Mouse (Mus musculus): ENCODE measurements around the gene Pex6. TPM values are rescaled to one million over a fixed set of nuclear protein-coding genes. Genes with fewer than 3 reads are reported as not detected.
"Not testable (repeated sequence)": the region's sequence is repeated elsewhere in the genome, so short reads cannot be mapped to it uniquely, and the experiment has no call there.

Pex6 gene
- polyA plus RNA-seq, 1 experiment from 2014 or later = 21.4 TPM

DNA sequence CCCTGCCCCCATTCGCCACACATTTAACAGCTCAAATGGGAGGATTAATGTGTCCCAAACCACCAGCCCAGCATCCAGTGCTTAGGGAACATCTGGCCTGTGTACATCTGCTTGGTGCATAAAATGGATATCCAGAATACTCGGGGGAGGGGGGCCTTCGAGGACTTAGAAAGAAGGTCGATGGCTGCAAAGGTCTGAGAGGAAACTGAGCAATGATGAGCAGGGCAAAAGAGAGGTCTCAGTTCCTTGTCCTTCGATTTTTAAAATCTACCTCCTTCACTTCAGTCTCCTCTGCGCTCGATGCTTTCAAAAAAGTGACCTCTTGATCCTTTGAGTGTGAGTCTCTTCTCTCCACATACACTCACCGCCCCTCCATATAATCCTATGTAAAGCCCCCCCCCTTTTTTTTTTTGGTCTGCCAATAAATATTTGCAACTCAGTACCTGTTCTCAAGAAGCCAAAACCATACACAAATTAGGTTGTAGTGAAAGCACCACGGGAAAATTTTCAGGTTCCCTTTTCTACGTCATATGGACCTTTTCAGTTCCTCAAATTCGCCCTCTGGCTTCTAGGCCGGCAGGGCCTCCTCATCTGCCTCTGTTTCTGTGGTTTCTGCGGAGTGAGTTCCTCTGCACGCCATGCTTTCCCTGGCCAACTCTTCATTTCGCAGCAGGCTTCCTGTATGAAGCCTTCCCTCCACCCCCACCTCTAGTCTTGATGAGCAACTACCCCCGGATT, 40.0 kb downstream of the Pex6 start:
- WGBS = 32% methylated on average over 16 of the region's 16 CpGs

DNA sequence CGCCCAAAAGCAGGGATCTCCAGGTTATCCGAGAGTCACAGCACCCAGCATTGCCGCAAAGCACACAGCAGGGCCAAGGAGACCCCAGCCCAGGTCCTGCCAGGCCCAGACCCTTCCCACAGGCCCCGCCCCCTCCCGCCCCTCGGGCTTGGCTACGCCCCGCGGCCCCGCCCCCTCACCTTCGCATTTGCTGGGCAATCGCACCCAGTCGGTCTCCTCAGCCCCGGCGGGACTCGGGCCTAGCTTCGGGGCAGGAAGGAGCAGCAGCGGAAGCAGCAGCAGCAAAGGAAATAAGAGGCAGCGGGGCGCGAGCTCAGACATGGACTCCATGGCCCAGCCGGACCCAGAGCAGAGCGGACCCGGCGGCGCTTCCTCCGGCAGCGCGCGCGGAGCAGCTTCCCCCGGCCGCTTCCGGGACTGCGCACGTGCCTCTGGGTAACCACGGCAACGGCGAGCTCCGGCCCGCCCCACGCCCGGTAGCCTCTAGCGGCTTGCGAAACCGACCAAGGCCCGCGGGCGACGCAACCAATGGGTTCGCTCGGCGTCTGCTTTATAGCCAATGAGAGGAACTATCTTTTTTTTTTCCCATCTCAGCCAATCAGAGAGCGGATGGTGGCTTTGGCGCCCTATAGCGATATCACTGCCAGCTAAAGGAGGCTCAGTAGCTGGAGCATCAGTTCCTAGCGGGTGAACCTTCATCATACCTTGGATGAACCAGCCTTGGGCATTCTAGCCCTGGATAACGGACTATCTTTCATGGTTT, 40.7 kb downstream of the Pex6 start, which contains the start of gene Cnpy3:
Cnpy3 (minus strand) TSS at position 421 of the 763 bp plus-strand sequence.
- peak within 1 kb of the TSS; percentile 75 for H3K27ac ChIP-seq (ENCODE audit: low read depth, low read length)
- H3K9ac ChIP-seq (ENCODE audit: low read length) = peak within 1 kb of the TSS; percentile 76
- peak within 1 kb of the TSS; percentile 77 for H3K4me2 ChIP-seq (ENCODE audit: low read depth, low read length, severe bottlenecking)
- WGBS = under 1% methylated on average over 57 of the region's 58 CpGs
- H3K27me3 ChIP-seq (ENCODE audit: control insufficient read depth, insufficient read depth, low read length) = no peaks in the 10 kb centered on the region
- peak within 1 kb of the TSS; percentile 77 for H3K4me3 ChIP-seq (ENCODE audit: low read depth, low read length)
- H3K4me1 ChIP-seq (replicated peaks; ENCODE audit: control insufficient read depth, insufficient read depth, low read length) = peaks cover 6% of the 10 kb centered on the region
- H3K9me3 ChIP-seq (ENCODE audit: control insufficient read depth, low read length) = no peaks in the 10 kb centered on the region
- ATAC-seq (replicated peaks; ENCODE audit: low FRiP score) = peak; percentile 99
- H3K36me3 ChIP-seq (ENCODE audit: control insufficient read depth, insufficient read depth, low read length) = no peaks in the 10 kb centered on the region
- peak; percentile 100 for DNase-seq (ENCODE audit: low spot score)

More for the DNA sequence above, 40.0 kb downstream of the Pex6 start:
- peak overlapping the region; percentile 75 for H3K27ac ChIP-seq (ENCODE audit: low read depth, low read length)
- peak overlapping the region; percentile 77 for H3K4me3 ChIP-seq (ENCODE audit: low read depth, low read length)
- H3K9ac ChIP-seq (ENCODE audit: low read length) = peak overlapping the region; percentile 76
- H3K27me3 ChIP-seq (ENCODE audit: control insufficient read depth, insufficient read depth, low read length) = no peaks in the 10 kb centered on the region
- no peaks in the 10 kb centered on the region for H3K9me3 ChIP-seq (ENCODE audit: control insufficient read depth, low read length)
- H3K36me3 ChIP-seq (ENCODE audit: control insufficient read depth, insufficient read depth, low read length) = no peaks in the 10 kb centered on the region
- ATAC-seq (replicated peaks; ENCODE audit: low FRiP score) (no peak), DNase-seq (ENCODE audit: low spot score) (no peak)
- peak overlapping the region; percentile 77 for H3K4me2 ChIP-seq (ENCODE audit: low read depth, low read length, severe bottlenecking)
- peaks cover 6% of the 10 kb centered on the region for H3K4me1 ChIP-seq (replicated peaks; ENCODE audit: control insufficient read depth, insufficient read depth, low read length)

DNA sequence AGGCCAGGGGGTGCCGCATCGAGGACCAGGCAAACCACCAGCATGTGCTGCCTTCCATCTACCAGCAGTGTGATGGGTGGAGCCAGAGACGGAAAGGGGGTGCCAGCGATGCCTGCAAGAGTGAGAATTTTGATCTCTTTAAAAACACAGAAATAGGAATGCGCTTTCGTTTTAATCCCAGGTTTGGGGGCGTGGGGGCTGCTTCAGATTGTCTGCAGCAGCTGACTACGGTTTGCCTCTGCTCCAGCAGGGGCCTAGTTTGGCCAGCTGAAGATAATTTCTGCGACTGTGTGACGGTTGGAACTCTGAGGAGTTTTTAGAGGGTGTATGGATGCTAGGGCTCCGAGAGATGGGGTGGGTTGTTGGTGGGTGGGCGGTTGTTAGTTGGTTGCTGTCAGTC, 47.5 kb downstream of the Pex6 start:
- ATAC-seq (replicated peaks; ENCODE audit: low FRiP score) (no peak), DNase-seq (ENCODE audit: low spot score) (no peak)
- no peak overlapping the region for H3K27ac ChIP-seq (ENCODE audit: low read depth, low read length)
- no peak overlapping the region for H3K4me3 ChIP-seq (ENCODE audit: low read depth, low read length)
- H3K9me3 ChIP-seq (ENCODE audit: control insufficient read depth, low read length) = no peaks in the 10 kb centered on the region
- no peak overlapping the region for H3K9ac ChIP-seq (ENCODE audit: low read length)
- 85% methylated on average over 12 of the region's 12 CpGs for WGBS
- no peaks in the 10 kb centered on the region for H3K4me1 ChIP-seq (replicated peaks; ENCODE audit: control insufficient read depth, insufficient read depth, low read length)
- H3K36me3 ChIP-seq (ENCODE audit: control insufficient read depth, insufficient read depth, low read length) = no peaks in the 10 kb centered on the region
- H3K4me2 ChIP-seq (ENCODE audit: low read depth, low read length, severe bottlenecking) = no peak overlapping the region
- no peaks in the 10 kb centered on the region for H3K27me3 ChIP-seq (ENCODE audit: control insufficient read depth, insufficient read depth, low read length)

DNA sequence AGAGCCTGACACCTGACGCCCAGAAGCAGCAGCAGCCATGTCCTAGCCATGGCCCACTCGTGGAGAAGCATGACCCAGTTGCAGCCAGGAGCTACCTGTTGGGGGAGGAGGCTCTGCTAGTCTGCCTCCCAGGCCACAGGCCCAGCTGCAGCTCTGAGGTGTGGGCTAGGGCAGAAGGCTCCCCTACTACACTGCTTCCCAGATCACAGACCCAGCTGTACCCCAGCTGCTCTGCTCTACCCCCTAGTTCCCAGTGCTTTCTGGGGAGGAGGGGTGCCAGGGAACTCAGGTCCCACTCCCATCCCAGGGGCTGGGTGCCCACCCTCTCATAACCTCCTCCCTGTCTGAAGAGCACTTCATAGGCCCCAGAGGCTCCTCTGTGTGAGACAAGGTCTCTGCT, 52.3 kb downstream of the Pex6 start, which contains the start of gene Ptcra:
Ptcra (minus strand) TSS at position 169 of the 400 bp plus-strand sequence.
- WGBS = 70% methylated on average over 2 of the region's 2 CpGs

DNA sequence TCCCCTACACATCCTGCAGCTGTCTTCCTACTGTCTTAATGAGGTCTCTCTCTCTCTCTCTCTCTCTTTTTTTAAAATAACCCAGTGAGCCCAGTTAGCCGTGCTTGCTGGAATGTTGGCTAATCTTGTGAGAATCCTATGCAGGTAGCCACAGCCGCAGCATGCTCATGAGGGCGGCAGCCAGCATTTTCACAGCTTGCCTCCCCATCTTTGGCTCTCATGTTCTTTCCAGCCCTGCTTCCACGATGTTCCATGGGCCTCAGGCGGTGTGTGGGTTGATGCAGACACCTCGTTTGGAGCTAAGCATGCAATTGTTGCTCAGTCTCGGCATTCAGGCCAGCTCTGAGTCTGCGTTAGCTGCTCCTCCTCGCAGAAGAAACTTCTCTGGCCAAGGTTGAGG, 53.7 kb downstream of the Pex6 start:
- H3K27me3 ChIP-seq (ENCODE audit: control insufficient read depth, insufficient read depth, low read length); H3K9ac ChIP-seq (ENCODE audit: low read length); H3K36me3 ChIP-seq (ENCODE audit: control insufficient read depth, insufficient read depth, low read length); H3K4me2 ChIP-seq (ENCODE audit: low read depth, low read length, severe bottlenecking); H3K4me3 ChIP-seq (ENCODE audit: low read depth, low read length); ATAC-seq (replicated peaks; ENCODE audit: low FRiP score); H3K9me3 ChIP-seq (ENCODE audit: control insufficient read depth, low read length); H3K4me1 ChIP-seq (replicated peaks; ENCODE audit: control insufficient read depth, insufficient read depth, low read length); DNase-seq (ENCODE audit: low spot score); H3K27ac ChIP-seq (ENCODE audit: low read depth, low read length): not testable (repeated sequence)
- 62% methylated on average over 8 of the region's 9 CpGs for WGBS

More for the DNA sequence above, 52.3 kb downstream of the Pex6 start, which contains the start of gene Ptcra:
- DNase-seq (ENCODE audit: low spot score) (no peak), ATAC-seq (replicated peaks; ENCODE audit: low FRiP score) (no peak)
- Histone ChIP-seq H3K9ac (ENCODE audit: low read length) (no peak within 1 kb of the TSS), H3K27me3 (ENCODE audit: control insufficient read depth, insufficient read depth, low read length) (no peaks in the 10 kb centered on the region), H3K9me3 (ENCODE audit: control insufficient read depth, low read length) (no peaks in the 10 kb centered on the region), H3K27ac (ENCODE audit: low read depth, low read length) (no peak within 1 kb of the TSS), H3K4me3 (ENCODE audit: low read depth, low read length) (no peak within 1 kb of the TSS), H3K36me3 (ENCODE audit: control insufficient read depth, insufficient read depth, low read length) (no peaks in the 10 kb centered on the region), H3K4me2 (ENCODE audit: low read depth, low read length, severe bottlenecking) (no peak within 1 kb of the TSS), H3K4me1 (replicated peaks; ENCODE audit: control insufficient read depth, insufficient read depth, low read length) (no peaks in the 10 kb centered on the region)

DNA sequence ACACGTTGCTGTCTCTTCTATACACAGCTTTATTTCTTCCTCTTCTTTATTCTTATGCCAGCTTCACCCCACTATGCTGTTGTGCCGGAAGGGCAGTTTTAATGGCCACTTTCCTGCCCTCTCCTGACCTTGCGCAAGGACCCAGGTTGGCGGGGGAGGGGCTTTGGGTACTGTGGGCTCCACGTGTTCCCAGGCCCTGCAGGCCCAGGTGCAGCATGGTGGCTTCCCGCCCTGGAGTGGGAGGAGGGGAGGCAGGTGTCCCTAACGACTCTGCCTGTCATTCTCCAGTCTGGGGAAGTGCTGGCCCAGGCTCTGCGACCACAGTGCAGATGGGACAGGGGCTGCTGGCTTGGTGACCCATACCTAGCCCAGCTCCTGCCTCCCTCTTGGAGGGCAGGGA, 56.6 kb downstream of the Pex6 start:
- peaks cover 4% of the 10 kb centered on the region; the same call in 1 of the 2 replicates for H3K4me1 ChIP-seq (replicated peaks; ENCODE audit: control insufficient read depth, insufficient read depth, low read length)
- no peak overlapping the region for H3K4me2 ChIP-seq (ENCODE audit: low read depth, low read length, severe bottlenecking)
- H3K27me3 ChIP-seq (ENCODE audit: control insufficient read depth, insufficient read depth, low read length) = no peaks in the 10 kb centered on the region
- no peak overlapping the region for H3K27ac ChIP-seq (ENCODE audit: low read depth, low read length)
- DNase-seq (ENCODE audit: low spot score) (peak; percentile 50), ATAC-seq (replicated peaks; ENCODE audit: low FRiP score) (no peak)
- no peak overlapping the region for H3K4me3 ChIP-seq (ENCODE audit: low read depth, low read length)
- no peak overlapping the region for H3K9ac ChIP-seq (ENCODE audit: low read length)
- 61% methylated on average over 8 of the region's 8 CpGs for WGBS
- no peaks in the 10 kb centered on the region for H3K9me3 ChIP-seq (ENCODE audit: control insufficient read depth, low read length)
- no peaks in the 10 kb centered on the region for H3K36me3 ChIP-seq (ENCODE audit: control insufficient read depth, insufficient read depth, low read length)

DNA sequence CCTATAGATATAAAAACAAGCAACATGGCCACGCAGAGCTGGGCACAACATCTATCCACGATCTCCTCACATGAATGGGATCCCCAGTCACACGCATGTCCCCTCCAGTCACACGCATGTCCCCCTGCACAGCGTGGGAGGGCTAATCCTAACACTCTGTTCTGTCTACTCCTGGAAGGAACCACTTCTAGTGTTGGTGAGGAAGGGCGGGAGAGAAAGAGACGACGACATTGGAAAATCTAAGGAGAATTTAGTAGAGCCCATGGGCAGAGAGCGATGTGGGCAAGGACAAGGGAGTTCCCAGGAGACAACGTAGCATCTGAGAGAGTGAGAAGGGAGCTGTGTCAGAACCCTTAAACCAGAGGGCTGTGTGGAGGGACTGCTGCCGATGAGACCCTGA, 59.3 kb downstream of the Pex6 start:
- DNase-seq (ENCODE audit: low spot score) = no peak

DNA sequence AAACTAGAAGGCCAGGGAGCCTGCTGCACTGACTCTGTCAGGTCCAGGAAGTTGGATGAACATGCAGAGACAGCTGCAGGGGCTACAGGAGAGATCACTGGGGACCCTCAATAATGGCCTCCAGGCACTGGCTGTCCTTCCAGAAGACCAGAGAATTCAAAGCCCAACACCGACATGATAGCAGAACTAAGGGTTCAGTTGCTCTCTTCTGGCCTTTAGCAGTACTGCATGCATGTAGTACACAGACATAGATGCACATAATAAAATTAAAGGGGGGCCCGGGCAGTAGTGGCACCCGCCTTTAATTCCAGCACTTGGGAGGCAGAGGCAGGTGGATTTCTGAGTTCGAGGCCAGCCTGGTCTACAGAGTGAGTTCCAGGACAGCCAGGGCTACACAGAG, 59.8 kb downstream of the Pex6 start:
- DNase-seq (ENCODE audit: low spot score) (peak; percentile 48), ATAC-seq (replicated peaks; ENCODE audit: low FRiP score) (no peak)
- H3K4me2 ChIP-seq (ENCODE audit: low read depth, low read length, severe bottlenecking) = no peak overlapping the region
- WGBS = 85% methylated on average over 4 of the region's 4 CpGs
- H3K27me3 ChIP-seq (ENCODE audit: control insufficient read depth, insufficient read depth, low read length) = no peaks in the 10 kb centered on the region
- H3K9ac ChIP-seq (ENCODE audit: low read length) = no peak overlapping the region
- H3K27ac ChIP-seq (ENCODE audit: low read depth, low read length) = no peak overlapping the region
- no peaks in the 10 kb centered on the region for H3K9me3 ChIP-seq (ENCODE audit: control insufficient read depth, low read length)
- H3K36me3 ChIP-seq (ENCODE audit: control insufficient read depth, insufficient read depth, low read length) = peaks cover 6% of the 10 kb centered on the region
- no peak overlapping the region for H3K4me3 ChIP-seq (ENCODE audit: low read depth, low read length)
- H3K4me1 ChIP-seq (replicated peaks; ENCODE audit: control insufficient read depth, insufficient read depth, low read length) = peaks cover 7% of the 10 kb centered on the region; the same call in 1 of the 2 replicates

More for the DNA sequence above, 59.3 kb downstream of the Pex6 start:
- Histone ChIP-seq H3K9me3 (ENCODE audit: control insufficient read depth, low read length) (no peaks in the 10 kb centered on the region), H3K9ac (ENCODE audit: low read length) (no peak overlapping the region), H3K4me1 (replicated peaks; ENCODE audit: control insufficient read depth, insufficient read depth, low read length) (peaks cover 7% of the 10 kb centered on the region; the same call in 1 of the 2 replicates), H3K36me3 (ENCODE audit: control insufficient read depth, insufficient read depth, low read length) (peaks cover 3% of the 10 kb centered on the region), H3K4me3 (ENCODE audit: low read depth, low read length) (no peak overlapping the region), H3K4me2 (ENCODE audit: low read depth, low read length, severe bottlenecking) (no peak overlapping the region), H3K27me3 (ENCODE audit: control insufficient read depth, insufficient read depth, low read length) (no peaks in the 10 kb centered on the region), H3K27ac (ENCODE audit: low read depth, low read length) (no peak overlapping the region)
- no peak for ATAC-seq (replicated peaks; ENCODE audit: low FRiP score)
- WGBS = 90% methylated on average over 11 of the region's 11 CpGs
